Mouse (Mus musculus) left cerebral cortex, adult 6 months (tissue): Measurements from ENCODE around the gene Fam241b. TPM values are rescaled to one million over a fixed set of nuclear protein-coding genes. Genes with fewer than 3 reads are reported as not detected.

Source experiments
- long read RNA-seq, 2 experiments: library from polyadenylated mRNA; unstranded; transcript quantifications; one replicate each; pipeline ENCODE4 v2.0.0; 2019 to 2020
- polyA plus RNA-seq: library from polyadenylated mRNA; unstranded; fragments of <200 nt; fragmentation: Nextera tagmentation; gene quantifications from 2 replicates; pipeline ENCODE4 v1.2.3, GENCODE M21; 2021

Gene Fam241b
- 36.2 and 48.1 TPM in 2 replicates for polyA plus RNA-seq
- long read RNA-seq, experiment 1, transcript Fam241b-204 (4 exons, 1,769 nt), result major isoform, 85 of 222 reads
- long read RNA-seq, experiment 1, transcript Fam241b-208 (3 exons, 1,135 nt), result minor isoform, 41 of 222 reads
- long read RNA-seq, experiment 1, transcript Fam241b-206 (3 exons, 594 nt), result minor isoform, 6 of 222 reads
- long read RNA-seq, experiment 1, transcript Fam241b-203 (4 exons, 1,493 nt), result minor isoform, 66 of 222 reads
- long read RNA-seq, experiment 1, partial matches to known transcripts, result 3 of 222 reads
- long read RNA-seq, experiment 1, other reads (novel, unspliced or antisense), result 21 of 222 reads
- long read RNA-seq, experiment 2, transcript Fam241b-203 (4 exons, 1,493 nt), result minor isoform, 15 of 79 reads
- long read RNA-seq, experiment 2, transcript Fam241b-208 (3 exons, 1,135 nt), result minor isoform, 18 of 79 reads
- long read RNA-seq, experiment 2, transcript Fam241b-204 (4 exons, 1,769 nt), result major isoform, 38 of 79 reads
- long read RNA-seq, experiment 2, partial matches to known transcripts, result 0 of 79 reads
- long read RNA-seq, experiment 2, other reads (novel, unspliced or antisense), result 6 of 79 reads

GRCm38 (mm10) chr10:62143820-62144219 lies at the start of gene Fam241b:
TSS of gene Fam241b (minus strand) at chr10:62143920.

GRCm38 (mm10) chr10:62132691-62133281 lies 10.9 kb downstream of the Fam241b start, which contains the start of gene Neurog3:
TSS of gene Neurog3 (plus strand) at chr10:62133090.

Other genes starting within 250 kb of the Fam241b start
- 0.39 and 0.53 TPM in 2 replicates for gene Col13a1, start 164.8 kb downstream of the Fam241b start, polyA plus RNA-seq
- gene Neurog3, start 10.8 kb downstream of the Fam241b start, polyA plus RNA-seq, result not detected in 2 replicates
- 20.9 and 27.5 TPM in 2 replicates for gene Tspan15, start 87.3 kb upstream of the Fam241b start, polyA plus RNA-seq
- gene Tacr2, start 108.5 kb upstream of the Fam241b start, polyA plus RNA-seq, result 0.19 and 0.37 TPM in 2 replicates
- 19.9 and 78.0 TPM in 2 replicates for gene Hk1, start 236.0 kb upstream of the Fam241b start, polyA plus RNA-seq